Mouse (Mus musculus): ENCODE measurements around the gene Epop.

GRCm38 (mm10) chr11:97585932-97586331 lies 43.6 kb downstream of the Epop start:
- TF ChIP-seq CTCF (IDR thresholded peaks at IDR 0.05; ENCODE audit: control insufficient read depth, insufficient read depth, insufficient read length) = no peak
- no peak for TF ChIP-seq USF1 (IDR thresholded peaks at IDR 0.05; ENCODE audit: low read depth)
- no peak for TF ChIP-seq MAX (IDR thresholded peaks at IDR 0.05)
- no peak for TF ChIP-seq MYOG (IDR thresholded peaks at IDR 0.05; ENCODE audit: control insufficient read depth, extremely low read depth, insufficient read length)
- TF ChIP-seq MYOD1 (IDR thresholded peaks at IDR 0.05; ENCODE audit: control insufficient read depth, insufficient read length, low read depth) = no peak
- no peak for TF ChIP-seq FOSL1 (IDR thresholded peaks at IDR 0.05; ENCODE audit: insufficient read depth, low read length, poor library complexity, severe bottlenecking)

Data from C2C12 (cell line).